Mouse (Mus musculus) brain, embryonic 14.5 days (tissue): ENCODE results near the gene Iqsec2. TPM values are rescaled to one million over a fixed set of nuclear protein-coding genes. Genes with fewer than 3 reads are reported as not detected.

Experiments used
- DNase-seq: peaks from one replicate; pipeline ENCODE4 v3.0.0-alpha.2; 2011; ENCODE audit warnings: low read depth
- CTCF ChIP-seq: fragments of 200-500 bp; IDR thresholded peaks from 2 replicates; pipeline ENCODE4 v1.5.1; 2012; ENCODE audit warnings: inconsistent platforms, mild to moderate bottlenecking, moderate library complexity, borderline replicate concordance; ENCODE audit not compliant: insufficient read depth, insufficient read length; ENCODE audit errors: extremely low read depth
- POLR2A ChIP-seq: fragments of 200-500 bp; IDR thresholded peaks from 2 replicates; pipeline ENCODE4 v1.6.1; 2012; ENCODE audit warnings: mild to moderate bottlenecking, inconsistent platforms, borderline replicate concordance; ENCODE audit not compliant: poor library complexity, insufficient read depth, insufficient read length, severe bottlenecking; ENCODE audit errors: extremely low read depth
- polyA plus RNA-seq: library from polyadenylated mRNA; depleted of rRNA; stranded (reverse); fragments of >200 nt; gene quantifications from 2 replicates; pipeline ENCODE4 v1.2.3, GENCODE M21; 2012

The Iqsec2 gene
- polyA plus RNA-seq, 1 experiment: 12.7 TPM

DNA sequence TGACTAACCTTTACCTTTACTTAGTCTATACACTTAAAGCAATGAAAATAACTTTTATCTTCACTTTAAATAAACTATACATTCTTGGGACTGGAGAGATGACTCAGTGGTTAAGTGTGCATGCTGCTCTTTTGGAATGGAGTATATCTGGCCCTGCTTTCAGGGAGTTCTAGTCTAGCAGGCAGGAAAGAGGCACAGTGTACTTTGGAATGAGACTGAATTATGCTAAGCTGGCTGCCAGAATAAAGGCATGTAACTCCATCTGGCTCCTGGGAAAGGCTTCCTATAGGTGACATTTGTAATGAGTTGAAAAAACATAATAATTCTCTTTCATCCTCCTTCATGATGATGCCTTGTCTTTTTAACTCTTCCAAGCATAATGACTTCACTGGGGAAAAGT lies 43.1 kb downstream of the Iqsec2 start:
- TF ChIP-seq POLR2A: no peak
- no peak for TF ChIP-seq CTCF
- no peak for DNase-seq

GRCm38 (mm10) chrX:152191266-152191665 lies 47.2 kb downstream of the Iqsec2 start:
- DNase-seq: no peak
- TF ChIP-seq CTCF: no peak
- no peak for TF ChIP-seq POLR2A

DNA sequence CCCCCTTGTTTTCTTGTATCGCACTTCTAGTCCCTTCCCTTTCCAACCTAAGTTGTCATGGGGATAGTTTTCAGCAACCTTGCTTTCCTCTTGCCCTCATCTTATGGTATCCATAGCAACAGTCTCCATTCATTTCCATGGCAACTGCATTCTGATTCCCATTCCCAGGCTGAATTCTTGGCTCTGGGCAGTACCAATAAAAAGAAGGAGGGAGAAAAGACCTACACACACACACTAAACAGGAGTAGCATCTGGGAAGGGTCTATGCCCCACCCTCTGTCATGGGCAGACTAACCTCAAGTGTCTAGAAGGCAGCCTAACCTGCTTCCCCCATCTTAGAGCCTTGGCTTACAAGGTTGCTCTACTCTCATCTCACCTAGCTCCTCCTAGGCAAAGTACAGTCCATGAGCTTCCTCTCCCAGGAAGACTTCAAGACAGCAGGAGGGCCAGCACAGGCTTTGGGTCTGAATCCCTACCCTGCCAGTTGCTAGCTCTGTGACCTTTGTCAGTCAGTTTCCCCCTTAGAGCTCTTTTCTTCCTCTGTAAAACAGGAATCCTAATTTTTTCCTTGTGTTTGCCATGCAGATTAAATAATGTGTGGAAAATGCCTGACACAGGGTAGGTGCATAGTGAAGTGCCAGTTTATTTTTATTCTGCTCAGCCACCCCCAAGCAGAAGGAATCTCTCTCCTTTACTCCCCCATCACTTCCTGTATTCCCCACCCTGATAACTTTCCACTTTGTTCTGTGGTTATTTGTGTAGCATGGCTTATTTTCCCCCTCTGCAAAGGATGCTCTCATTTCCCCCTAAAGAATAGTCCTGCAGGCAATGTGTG lies 54.0 kb downstream of the Iqsec2 start:
- peak; percentile 94 for DNase-seq

DNA sequence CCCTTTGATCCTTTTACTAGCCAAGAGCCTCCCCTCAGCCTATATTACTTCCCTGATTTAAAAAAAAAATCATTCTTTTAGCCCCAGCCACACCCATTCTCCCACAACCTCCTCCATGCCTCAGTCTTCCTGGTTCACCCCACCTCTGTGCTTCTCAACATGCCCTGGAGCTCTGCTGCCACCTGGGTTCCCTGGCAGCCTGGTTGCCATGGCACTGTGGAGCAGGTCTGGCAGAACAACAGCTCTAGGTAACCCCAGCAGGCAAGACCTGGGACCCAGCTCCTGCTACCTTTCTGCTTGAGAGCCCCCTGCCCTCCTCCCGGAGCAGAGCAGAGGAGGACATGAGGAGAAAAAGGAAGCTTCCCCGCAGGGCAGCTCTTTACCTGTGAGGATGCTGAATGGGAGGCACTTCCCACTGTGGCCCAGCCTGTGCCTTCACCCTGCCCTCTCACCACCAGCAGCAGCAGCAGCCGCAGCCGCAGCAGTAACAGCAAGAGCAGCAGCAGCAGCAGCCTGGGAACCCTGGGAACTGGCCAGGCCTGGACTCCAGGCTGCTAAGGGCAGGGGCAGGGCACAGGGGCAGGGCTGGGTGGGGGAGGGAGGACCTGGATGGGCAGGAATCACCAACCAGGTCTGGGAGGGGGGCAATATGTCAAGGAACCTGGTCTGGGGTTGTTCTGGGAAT lies 57.8 kb downstream of the Iqsec2 start:
- TF ChIP-seq POLR2A: no peak
- DNase-seq: peak; percentile 19

More for the DNA sequence above, 54.0 kb downstream of the Iqsec2 start:
- no peak for TF ChIP-seq POLR2A
- TF ChIP-seq CTCF: no peak

- DNase-seq: no peak
- TF ChIP-seq CTCF (no peak), POLR2A (no peak)
These were observed 58.5 kb downstream of the Iqsec2 start for GRCm38 (mm10) chrX:152202422-152203103.

GRCm38 (mm10) chrX:152203247-152203646 lies 59.2 kb downstream of the Iqsec2 start:
- peak; percentile 3 for DNase-seq
- TF ChIP-seq CTCF (no peak), POLR2A (no peak)

DNA sequence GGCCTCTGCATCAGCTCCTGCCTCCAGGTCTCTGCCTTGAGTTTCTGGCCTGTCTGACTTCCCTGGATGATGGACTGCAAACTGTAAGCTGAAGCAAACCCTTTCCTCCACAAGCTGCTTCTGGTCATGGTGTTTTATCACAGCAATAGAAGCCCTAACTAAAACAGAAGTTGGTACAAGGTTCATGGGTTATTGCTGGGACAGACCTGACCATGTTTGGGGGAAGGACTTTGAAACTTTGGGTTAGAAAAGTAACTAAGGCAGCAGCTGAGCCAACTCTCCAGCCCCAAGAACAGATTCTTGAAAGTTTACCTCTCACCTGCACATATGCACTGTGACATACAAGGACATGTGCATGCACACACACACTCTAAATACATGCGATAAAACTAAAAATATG lies 61.4 kb downstream of the Iqsec2 start:
- no peak for DNase-seq
- no peak for TF ChIP-seq CTCF

DNA sequence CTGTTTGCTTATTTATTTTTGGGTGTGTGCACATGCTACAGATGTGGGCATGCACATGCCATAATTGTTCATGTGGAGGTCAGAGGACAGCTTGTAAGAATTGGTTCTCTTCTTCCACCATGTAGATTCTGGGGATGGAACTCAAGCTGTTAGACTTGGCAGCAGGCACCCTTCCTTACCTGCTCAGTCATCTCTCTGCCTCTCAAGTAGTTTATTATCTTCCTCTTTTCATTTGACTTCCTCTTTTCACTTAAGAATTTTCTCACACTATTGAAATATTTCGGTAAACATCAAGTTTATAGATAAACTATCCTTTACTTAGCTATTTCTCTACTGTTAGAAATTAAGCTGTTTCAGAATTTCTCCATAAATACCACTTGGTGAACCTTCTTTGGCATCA lies 70.6 kb downstream of the Iqsec2 start:
- TF ChIP-seq CTCF: no peak
- no peak for TF ChIP-seq POLR2A

GRCm38 (mm10) chrX:152218529-152218928 lies 74.5 kb downstream of the Iqsec2 start:
- TF ChIP-seq POLR2A (no peak), CTCF (no peak)
- DNase-seq: no peak

More for the DNA sequence above, 70.6 kb downstream of the Iqsec2 start:
- DNase-seq: no peak

DNA sequence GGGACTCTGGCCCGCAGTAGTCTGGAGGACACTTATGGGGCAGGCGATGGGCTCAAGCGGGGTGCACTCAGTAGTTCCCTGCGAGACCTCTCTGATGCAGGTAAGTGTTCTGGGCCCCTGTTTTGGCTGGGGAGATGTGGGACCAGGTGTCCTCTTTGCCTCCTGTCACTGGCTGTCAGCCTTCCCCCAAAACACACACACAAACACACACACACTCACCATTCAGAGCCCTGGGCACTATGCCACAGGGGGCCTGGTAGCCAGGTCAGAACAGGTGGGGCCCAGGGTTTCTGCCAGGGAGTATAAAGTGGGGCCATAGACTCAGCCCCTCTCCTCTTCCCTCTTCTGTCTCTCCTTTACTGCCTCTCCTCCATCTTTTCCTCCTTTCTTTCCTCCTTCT lies 77.7 kb downstream of the Iqsec2 start:
- DNase-seq: no peak
- TF ChIP-seq POLR2A: no peak
- TF ChIP-seq CTCF: no peak

GRCm38 (mm10) chrX:152222226-152222625 lies 78.2 kb downstream of the Iqsec2 start:
- TF ChIP-seq POLR2A: no peak
- no peak for TF ChIP-seq CTCF
- no peak for DNase-seq

- DNase-seq: no peak
- no peak for TF ChIP-seq POLR2A
- TF ChIP-seq CTCF: no peak
These were observed 79.2 kb downstream of the Iqsec2 start for GRCm38 (mm10) chrX:152223313-152223712.

- no peak for DNase-seq
- TF ChIP-seq CTCF: no peak
- no peak for TF ChIP-seq POLR2A
These were observed 80.2 kb downstream of the Iqsec2 start for GRCm38 (mm10) chrX:152224280-152224679.
